Mouse (Mus musculus): ENCODE measurements around the gene Angpt4.

Gene Angpt4

DNA sequence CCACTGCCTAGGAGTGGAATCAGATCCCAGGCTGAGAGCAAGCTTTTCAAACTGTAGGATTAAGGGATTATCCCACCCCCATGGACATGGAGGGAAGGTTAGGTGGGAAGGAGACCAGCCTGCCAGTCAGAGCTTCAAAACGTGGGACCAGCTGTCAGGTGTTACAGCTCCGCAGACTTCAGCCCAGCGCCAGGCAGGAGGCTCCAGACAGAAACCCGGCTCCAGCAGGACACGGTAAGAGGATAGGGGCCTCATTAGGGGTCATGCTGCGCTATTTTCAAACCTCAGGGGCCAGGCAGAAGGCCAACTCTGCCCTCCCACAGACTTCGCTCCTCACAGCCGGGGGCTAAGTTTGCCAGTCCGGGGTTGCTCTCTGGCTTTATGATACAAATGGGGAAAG is 53.0 kb downstream of the Angpt4 start:
- DNase-seq = no peak

DNA sequence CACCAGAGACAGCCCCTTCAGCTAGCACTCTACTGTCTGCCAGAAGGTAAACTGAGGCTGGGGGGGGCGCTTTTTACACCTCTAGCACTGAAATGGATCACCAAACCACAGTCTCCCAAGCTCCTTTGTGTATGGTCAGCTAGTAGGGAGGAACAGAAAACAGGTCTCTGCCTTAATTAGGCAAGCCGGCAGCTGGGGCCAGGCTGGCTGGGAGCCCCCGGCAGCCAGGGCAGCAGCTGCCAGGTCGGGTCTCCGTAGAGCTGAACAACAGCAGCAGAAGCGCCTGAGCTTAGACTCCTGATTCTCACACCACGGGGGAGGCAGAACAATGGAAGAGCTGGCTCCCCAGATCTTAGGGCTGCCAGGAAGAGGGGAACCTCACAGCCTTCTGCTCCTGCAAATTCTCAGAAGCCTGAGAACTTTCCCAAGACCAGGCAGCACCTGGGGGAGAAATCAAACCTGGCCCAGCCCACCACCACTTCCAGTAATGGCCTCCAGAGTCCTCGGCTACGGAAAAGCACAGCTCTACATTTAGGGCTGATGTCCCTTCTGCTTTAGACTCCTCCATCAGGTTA is 56.3 kb downstream of the Angpt4 start:
- DNase-seq = no peak

DNA sequence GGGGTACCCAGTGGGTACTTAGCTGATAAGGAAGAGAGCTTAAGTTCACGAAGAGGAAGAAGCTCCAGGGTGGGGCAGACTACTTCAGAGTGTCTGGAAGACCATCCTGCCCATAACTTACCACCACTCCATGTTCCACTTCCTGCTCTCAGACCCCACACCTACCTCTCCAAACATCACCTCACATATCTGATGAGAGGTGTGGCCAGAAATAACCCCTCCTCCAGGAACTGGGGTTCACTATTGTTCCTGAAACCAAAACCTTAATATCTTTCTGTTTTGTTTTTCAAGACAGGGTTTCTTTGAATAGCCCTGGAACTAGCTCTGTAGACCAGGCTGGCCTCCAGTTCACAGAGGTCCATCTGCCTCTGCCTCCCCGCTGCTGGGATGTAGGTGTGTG is 56.8 kb downstream of the Angpt4 start:
- DNase-seq = no peak

DNA sequence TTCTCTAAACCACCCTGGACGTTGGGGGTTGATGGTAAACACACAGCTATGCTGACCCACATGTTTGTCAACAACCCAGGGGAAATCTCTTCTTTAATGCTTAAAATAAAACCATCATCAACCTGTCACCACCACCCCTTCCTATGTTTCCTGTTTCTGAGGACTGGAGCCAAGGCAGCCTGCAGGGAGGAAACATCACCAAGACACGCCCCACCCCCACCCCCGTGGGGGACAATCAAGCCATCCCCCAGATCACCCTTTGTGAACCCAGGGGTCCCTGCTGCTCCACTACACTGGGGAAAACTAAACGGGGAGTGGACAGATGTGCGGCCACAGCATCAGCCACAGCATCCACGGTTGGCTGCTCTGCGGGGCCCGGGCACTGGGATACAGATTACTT is 57.4 kb downstream of the Angpt4 start:
- DNase-seq = no peak

DNA sequence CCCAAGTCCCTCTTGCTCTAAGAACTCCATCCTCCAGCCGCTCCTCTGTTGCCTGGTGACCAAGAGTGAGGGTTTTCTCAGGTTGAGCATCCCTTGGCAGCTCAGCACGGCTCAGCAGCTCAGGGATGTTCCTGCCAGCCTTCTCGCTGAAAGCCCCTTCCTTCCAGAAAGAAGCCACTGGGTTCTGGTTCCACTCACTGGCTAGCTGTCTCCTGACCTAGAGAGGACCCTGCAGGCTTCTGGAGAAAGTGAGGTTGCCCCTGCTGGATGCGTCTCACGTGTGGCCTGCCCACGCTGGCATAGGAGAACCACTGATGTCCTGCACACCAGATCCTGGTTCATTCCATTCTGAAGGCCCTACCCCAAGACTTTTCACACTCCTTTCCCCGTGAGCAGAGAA is 58.0 kb downstream of the Angpt4 start:
- no peak for DNase-seq

DNA sequence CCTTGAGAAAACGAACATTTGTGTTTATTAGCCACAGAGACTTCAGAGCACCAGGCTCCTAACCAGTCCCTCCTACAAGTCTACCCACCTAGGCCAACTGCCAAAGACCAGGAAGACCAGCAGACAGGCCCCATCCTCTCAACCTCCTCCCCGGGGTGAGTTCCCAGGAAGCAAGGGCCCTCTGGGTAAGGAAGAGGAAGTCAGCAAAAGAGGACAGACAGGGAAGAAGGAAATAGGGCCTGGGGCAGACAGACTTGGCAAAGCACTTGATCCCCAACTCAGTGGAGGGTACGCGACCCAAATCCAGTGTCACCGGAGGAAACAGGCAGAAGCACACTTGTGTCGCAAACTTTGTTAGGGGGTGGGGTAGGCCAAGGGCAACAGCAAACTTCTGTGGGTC is 58.4 kb downstream of the Angpt4 start:
- DNase-seq = no peak

DNA sequence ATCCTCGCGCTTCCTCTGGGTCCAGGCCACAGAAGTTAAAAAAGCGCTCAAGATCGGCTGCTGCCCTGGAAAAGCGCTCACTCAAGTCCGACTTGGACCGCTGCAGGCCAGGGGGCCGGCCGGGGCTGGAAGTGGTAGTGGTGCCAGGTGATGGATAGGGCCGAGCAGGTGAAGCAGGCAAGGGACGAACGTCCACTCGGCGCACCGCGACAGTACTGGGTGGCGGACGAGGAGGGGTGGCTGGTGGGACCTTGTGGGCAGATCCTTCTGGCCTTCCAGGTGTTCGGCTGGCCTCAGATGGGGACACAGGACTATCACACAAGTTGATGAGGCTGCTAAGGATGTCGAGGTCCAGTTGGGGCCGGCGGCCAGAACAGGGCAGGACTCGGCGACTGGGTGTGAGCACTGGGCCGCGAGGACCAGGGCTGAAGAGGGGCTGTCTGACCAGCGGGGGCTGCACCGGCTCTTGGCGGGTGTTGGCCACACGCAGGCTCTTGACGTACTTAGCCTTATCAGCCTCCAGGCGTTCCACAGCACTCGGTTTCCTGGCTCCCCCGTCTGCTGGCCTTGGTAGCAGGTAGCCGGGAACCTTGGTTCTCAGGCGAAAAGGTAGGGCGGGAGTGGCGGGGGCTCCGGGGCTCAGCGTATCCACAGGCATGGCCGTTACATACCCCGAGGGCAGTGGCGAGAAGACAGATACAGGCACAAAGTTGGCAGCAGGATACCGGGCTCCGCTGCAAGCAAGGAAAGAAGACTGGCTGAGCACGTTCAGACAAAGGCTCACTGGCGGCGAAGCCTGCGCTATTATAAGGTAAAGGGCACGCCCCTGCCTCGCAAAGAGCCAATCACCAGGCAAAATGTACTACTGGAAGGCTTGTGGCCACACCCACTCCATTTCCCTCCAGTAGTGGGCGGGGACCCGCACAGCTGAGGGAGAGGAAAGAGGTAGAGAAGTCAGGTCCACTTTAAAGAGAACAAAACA is 59.5 kb downstream of the Angpt4 start:
- DNase-seq = peak; percentile 63

DNA sequence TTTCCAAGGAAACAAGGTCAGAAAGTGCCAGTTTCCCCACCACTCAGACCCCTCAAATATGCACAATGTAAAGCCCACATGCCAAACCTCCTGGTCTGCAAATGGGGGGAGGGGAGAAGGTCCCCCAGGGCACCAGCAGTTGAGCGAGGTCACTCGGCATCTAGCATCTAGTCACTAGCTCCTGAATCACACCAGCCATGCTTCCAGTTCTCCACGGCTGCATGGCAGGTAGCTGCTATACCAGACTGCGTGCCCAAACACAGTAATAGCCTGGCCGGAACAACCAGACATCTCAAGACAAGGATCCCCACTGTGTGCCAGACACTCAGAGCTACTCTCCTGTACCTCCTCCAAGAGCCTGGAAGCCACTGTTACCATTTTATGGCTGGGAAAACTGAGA is 60.7 kb downstream of the Angpt4 start:
- no peak for DNase-seq

DNA sequence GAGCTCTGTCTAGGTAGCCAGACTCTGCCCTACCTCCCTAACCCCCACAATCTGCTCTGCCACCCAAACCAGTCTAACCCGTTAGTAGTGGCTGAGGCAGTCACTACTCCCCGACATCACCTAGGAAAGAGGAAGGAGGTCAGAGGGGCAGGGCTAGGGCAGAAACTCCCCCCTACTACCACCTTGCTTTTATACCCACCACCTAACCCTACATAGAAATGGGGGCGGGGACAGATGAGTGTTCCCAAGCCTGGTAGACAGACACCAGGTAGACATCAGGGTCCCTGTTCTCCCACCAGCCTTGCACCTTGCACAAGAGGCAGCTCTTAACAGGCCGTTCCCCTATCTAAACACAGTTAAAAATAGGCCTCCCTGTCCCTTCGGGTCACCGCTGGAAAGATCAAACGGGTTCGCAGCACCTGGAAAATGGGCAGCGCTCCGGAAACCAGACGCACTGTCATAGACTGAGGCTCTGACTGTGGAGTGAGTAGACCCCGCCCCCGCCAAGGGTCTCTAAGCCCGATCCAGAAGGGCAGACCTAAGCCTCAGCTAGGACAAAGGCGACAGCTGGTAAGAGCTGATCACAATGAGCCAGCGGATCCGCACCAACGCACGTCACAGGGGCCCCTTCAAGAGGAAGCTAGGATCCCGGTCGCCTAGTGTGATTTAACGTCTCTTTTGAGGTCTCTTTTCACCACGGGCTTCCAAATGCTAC is 62.0 kb downstream of the Angpt4 start:
- no peak for DNase-seq

DNA sequence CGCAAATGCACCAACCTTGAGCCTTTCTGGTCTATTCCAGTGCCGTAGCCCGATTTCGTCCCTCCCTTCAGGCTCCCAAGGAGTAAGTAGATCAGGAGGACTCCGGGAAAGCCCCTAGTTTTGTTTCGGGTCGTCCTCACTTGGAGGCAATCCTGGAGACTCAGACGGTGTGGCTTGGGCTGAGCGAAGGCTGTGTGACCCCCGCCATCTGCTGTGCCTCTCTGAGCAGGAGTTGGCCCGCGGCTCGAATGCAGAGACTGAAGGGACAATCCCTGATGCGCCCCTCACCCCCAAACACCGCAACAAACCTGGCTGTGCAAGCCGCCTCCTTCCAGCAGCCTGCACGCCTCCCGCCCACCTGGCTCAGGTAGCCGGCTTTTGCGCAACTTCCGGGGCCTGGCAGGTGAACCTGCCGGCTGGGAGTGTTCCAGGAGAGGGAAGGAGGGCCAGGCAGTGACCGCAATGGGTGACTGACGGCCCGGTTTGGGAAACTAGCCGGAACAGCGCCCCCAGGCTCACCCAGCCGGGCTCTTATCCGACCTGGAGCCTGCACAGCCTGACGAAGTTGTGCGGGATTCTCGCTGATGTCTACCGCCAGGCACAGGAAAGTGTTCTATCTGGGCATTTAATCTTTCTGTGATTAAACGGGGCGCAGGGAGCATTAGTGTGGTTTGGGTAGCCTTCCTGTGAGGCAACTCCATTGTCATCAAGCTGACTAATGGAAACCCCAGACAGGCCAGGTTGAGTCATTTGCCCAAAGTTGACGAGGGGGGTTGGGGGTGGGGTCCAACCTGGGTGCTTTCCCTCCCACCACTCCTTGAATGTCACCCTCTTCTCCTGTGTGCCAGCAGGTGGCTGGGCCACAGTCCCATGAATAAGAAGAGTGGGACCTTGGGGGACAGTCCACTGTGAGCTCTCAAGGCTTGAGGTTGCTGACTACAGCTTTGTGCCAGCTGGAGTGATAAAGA is 62.9 kb downstream of the Angpt4 start:
- DNase-seq = no peak

DNA sequence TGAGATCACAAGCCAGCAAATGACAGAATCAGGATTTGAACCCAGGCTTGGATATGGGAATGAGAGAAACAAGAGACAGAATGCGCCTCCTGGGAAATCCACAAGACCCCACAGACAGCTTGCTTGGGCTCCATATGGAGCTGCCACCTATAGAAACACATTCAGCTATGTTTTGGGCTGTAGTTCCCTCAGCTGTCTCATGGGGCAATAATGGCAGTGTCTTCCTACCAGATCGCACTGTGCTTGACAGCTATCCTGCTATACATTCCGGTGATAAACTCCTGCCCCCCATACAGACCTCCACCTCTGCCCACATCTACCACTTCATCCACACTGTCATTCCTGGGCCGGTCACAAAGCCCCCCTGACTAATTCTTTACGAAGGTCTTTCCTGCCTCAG is 64.3 kb downstream of the Angpt4 start:
- DNase-seq = no peak

DNA sequence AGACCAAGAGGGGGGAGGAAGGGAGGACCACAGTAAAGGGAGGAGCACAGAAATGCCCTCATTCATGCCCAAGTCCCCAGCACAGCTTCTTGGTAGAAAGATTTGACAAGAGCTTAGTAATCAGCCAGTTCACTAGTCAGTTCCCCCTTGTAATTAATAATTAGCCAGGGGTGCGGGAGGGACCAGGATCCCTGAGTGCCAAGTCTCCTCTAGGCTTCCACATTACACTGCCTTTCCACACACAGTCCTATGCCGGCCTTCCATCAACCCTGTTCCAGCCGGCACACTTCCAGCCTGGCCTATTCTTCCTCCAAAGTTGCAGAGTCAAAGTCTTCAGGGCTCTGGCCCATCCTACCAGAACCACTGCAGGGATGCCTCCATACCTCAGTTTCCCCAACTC is 65.1 kb downstream of the Angpt4 start:
- no peak for DNase-seq

DNA sequence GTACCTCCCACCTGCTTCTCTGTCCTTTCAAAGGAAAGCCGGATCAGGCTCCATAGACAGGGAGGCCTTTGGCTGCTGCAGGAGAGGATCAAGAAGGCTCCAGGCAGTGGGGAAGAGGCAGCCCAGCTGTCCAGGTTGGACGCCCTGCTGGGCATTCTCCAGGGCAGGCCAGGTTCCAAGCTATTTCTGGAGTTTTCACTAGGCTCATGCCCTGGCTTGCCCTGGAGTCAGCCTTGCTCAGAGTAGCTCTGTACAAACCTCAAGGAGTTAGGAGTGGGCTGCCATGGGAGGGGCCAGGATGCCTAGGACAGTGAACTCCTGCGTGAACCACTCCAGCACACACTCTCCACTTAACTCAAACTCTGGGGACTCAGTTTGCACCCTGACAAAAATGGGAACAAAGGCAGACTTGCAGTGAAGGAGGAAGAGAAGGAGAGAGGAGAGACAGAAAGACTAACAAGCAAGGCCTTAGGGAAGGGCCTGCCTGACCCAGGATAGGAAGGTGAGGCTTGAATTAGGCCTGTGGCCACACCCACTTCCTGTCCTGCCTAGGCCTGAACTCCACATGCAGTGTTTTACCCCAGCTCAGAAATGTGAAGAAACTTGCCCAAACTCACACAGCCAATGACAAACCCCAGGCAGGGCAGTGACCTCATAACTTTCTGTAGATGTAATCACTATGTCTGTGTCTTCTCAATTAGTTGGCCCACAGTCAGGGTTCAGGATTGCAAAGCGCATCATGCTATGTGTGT is 66.9 kb downstream of the Angpt4 start:
- no peak for DNase-seq

DNA sequence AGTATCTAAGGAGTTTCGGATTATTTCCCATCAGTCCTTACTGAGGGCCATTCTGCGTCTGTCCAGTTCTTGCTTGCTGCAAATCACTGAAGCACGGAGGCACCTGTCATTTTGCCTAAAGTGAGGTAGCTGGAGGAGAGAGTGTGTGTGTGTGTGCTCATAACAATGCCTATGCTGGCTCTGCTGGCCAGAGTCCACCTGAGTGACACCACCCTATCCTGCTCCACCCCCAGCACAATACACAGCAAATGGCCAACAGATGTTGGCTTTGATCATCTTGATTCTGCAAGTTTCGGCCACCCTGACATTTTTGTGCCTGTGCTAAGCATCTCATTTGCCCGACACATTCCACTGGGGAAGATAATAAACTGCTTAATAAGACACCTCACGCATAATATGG is 67.5 kb downstream of the Angpt4 start:
- DNase-seq = no peak

DNA sequence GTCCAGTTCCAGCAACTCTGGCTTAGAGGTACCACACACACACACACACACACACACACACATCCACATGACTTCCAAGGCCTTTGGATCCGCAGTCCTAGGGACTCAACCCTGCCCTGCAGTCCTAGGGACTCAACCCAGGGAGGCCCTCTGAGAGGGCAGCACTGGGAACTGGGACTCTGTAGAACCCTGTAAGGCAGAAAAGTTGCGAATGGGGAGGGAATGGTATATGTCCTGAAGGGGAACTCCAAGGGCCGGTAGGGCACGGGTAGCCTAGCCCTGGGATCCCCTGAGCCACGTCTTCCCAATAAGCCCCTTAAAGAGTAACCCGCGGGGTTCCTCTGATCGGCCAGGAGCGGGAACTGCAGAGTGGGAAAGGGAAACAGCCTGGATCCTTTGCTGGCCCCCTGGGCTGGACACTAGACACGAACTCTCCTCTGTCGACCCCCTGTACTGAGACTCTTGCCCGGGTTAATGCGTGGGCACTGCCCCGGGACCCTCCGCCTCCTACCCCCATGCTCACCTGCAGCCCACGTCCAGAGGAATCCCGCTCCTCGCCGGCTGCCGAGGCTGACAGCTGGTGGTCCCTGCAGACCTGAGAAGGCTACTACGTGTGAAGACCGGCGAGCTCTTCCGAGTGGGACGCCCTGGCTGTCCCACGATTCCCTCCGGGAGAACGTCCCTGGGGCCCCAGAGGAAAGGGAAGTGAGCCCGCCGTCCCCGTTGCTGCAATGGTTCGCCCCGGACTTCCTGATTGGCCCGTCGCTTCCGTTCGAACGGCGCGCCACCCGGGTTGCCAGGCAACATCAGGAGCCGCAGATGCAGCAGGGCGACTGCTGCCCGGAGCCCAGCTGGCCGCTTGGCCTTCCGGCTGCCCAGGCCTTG is 68.7 kb downstream of the Angpt4 start, which contains the start of gene Fam110a:
Gene Fam110a, minus strand, starts transcription at position 750 of the 885 bp plus-strand sequence.
- peak; percentile 94 for DNase-seq

DNA sequence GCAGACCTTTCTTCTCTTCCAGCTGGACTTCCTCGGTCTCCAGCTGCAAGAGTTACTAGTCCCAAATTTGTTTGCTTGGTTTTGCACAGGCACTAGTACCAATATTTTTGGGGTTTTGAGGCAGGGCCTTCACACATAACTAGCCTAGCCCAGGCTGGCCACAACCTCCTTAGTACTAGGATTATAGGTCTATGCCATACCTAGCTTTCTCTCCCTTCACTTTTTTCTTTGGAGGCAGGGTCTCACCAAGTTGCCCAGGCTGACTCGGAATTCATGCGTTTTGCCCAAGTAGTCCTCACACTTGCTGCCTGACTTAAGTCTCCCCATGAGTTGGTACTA is 69.3 kb downstream of the Angpt4 start:
- no peak for DNase-seq

DNA sequence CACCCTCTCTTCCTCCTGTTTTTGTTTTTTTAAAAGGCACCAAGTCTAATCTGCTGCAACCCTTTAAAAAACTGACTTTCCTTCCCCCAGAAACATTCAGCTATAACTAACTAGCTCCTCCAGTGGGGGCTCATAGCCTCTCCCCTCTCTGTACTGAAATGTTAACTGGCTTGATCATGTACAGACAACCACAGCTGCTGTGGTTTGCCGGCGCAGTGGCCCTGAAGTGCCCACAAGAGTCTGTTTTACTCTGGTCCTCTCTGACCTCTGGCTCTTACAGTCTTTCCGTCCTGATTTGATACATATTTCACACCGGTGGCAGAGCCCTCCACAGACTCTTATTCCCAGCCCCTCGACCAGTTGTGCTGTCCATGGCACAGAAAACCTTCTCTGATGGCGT is 70.3 kb downstream of the Angpt4 start:
- no peak for DNase-seq

DNA sequence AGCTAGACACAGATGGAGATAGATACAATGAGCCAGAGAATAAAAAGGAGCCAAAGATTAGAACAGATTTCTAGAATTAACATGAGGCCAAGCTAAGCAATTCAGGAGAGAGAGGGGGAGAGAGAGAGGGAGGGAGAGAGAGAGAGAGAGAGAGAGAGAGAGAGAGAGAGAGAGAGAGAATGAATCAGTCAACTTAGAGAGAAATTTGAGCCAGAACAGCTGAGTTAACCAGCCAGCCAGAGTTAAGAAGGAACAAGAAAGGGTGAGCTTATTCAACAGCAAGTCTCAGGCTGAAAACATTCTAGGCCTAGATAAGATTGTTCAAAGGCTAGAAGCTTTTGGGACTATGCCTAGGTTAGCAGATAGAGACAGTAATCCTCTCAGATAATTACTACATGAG is 71.5 kb downstream of the Angpt4 start:
- DNase-seq = no peak

DNA sequence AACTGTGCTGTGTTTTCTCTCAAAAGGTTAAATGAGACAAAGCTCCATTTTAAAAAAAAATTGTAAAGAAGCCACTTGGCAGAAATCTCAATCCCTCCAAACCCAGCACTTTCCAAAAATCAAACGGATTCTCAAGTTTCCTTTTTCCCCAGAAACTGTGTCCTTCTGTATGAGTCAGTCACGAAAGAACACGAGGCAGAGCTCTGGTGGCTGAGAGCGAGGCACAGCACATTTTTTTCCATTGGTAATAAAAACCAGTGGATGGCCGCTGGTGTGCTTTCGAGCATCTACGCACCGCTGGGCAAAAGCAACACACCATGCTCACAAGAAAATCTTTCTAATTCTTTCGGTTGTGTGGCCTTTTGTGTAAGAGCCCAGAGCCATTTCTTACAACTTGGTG is 73.0 kb downstream of the Angpt4 start:
- no peak for DNase-seq

DNA sequence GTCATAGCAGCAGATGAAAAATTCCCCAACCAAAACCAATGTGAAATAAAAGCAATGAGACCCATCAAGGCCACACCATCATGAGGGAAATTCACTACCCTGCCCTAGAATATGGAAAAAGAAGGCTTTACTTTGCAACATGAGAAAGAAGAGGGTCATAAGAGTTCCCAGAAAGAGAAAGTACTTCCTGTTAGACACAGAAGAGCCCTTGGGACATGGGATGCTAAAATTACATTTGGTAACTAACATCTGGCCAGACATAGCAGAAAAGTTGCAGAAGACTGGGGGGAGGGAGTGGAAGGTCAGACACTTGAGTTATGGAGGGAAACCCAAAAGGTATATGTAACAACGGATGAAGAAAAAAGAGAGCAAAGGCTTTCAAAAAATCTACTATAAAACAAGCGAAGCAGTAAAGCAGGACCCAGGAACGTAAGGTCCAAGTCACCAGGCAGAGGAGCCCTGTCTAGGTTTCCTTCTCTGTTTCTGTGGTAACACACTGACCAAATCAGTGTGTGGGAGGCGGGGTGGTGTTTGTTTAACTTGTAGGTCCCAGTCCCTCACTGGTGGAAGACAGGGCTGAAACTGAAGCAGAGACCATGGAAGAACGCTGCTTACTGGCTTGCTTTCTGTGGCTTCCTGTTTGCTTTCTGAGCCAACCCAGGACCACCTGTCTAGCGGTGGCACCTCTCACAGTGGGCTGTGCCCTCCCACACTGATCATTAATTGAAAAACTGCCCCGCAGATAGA is 74.6 kb downstream of the Angpt4 start:
- no peak for DNase-seq

Measured in layer of hippocampus, adult 9-11 months (tissue).